Mouse (Mus musculus) R1 (cell line): Measurements from ENCODE around the gene Pdpn.

Experiments used
- DNase-seq: peaks from one replicate; pipeline ENCODE4 v3.0.0-alpha.2; 2018; ENCODE audit warnings: low read depth, low spot score

The Pdpn gene

GRCm38 (mm10) chr4:143239615-143240201, 59.7 kb downstream of the Pdpn start:
- DNase-seq, result peak; percentile 85

GRCm38 (mm10) chr4:143239117-143239516, 60.2 kb downstream of the Pdpn start:
- no peak for DNase-seq

DNA sequence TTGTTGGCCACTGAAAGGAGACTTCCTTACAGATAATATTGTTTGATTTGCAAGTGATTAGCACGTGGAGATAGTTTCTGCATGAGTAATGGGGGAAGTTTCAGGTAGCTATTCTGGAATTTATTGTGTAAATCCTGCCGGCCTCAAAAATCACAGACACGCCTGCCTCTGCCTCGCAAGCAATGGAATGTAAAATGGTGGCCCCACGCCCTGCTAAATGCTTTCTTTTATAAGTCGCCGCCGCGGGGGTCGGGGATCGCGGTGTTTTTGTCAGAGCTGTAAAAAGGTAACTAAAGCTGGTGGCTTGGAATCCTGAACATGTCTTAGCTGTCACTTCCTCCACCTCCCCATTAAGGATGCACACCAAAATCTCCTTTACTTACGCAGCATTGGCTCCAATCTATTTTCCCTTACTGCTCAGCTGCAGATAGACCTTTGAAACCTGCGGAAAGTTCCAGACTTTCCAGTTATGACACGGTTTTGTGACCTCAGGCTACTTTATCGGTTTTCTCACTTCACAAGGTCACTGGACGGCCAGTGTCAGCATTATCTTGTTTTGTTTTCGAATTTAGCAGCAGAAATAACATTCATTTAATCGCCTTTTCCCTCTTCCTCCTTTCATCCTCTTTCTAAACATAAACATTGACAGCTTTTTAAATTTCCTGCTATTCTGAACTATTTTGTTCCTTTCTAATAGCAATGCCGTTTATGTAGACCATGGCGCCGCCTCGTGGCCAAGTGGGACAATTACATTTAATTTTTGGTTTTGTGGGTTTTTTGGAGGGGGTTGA, 60.9 kb downstream of the Pdpn start:
- DNase-seq, result peak; percentile 98

DNA sequence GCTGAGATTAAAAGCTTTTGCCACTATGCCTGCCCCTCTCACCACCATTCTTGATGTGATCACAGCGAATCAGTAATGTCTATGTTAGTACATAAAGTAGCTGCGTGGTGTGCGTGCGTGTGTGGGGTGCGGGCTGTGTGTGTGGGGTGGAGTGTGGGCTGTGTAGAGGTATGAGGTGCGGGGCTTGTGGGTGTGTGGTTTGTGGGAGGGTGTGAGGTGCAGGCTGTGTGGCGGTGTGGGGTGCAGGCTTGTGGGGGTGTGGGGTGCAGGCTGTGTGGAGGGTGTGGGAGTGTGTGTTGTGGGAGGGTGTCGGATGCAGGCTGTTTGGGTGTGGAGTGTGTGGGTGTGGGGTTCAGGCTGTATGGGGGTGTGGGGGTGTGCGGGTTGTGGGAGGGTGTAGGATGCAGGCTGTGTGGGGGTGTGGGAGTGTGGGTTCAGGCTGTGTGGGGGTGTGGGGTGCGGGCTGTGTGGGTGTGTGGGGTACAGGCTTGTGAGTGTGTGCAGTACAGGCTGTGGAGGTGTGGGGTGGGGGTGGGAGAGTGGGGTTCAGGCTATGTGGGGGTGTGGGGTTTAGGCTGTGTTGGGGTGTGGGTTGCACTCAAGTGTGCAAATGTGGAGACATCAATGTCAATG, 67.5 kb downstream of the Pdpn start:
- DNase-seq, result peak; percentile 45

DNA sequence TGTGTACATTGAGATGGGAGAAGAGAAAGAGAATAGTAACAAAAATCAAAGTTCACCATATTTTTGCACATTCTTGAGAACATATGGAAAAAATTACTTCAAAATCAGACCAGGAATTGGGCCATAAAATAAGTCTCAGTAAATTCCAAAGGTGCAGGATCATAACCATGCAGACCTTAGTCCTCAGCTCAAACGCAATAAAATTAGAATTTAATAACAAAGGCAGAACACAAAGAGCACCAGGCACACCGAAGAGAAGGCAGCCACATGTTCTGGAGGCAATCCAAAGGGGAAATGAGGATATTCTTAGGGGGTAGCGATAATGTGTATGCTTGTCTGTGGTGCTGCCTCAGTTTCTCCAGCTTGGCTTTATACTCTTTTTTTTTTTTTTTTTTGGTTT, 68.3 kb downstream of the Pdpn start:
- DNase-seq, result no peak

DNA sequence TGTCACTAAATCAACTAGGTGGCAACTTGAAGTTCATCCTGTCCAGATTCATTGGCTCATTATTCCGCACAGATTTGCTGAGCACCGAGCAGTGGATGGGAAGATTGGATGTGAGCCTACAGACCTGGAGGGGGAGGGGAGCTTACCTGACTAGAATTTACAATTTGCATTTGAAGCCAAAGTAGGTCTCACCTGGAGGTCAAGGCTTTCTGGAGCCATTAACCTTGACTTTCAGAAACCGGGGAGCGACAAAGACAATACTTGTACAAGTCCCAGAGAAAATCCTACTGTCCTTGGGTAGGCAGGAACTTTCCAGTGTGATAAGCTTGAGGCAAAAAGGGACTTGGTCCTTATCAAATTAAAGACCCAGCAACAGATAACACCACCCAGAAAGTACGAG, 71.4 kb downstream of the Pdpn start:
- DNase-seq, result peak; percentile 80

DNA sequence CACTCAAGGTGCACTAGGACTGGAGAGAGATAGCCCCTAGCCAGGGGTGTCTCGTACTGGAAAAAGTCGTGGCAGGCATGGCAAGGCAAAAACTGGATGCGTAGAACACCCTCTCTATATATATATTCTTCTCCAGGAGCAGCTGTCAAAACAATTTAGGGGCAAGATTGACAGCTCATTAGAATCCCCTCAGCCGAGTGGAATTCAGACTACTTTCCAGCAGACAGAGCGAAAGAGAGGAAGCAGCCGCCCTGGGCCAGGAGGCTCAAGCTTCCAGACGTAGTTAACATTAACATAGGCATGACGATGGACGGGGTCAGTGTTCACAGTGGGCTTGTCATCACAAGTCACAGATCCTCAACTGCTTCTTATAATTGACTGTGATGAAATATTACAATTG, 73.5 kb downstream of the Pdpn start:
- no peak for DNase-seq

GRCm38 (mm10) chr4:143219316-143219751, 80.0 kb downstream of the Pdpn start:
- no peak for DNase-seq

GRCm38 (mm10) chr4:143218858-143219257, 80.5 kb downstream of the Pdpn start:
- DNase-seq, result no peak
